Mouse (Mus musculus): ENCODE measurements around the gene Tenm3. TPM values are rescaled to one million over a fixed set of nuclear protein-coding genes. Genes with fewer than 3 reads are reported as not detected.

The Tenm3 gene
- polyA plus RNA-seq, 1 experiment from 2014 or later, result 31.6 TPM

GRCm38 (mm10) chr8:48794285-48794684 is 49.5 kb downstream of the Tenm3 start:
- no peak for DNase-seq (ENCODE audit: low spot score)
- Histone ChIP-seq H3K27me3 (ENCODE audit: insufficient read depth, poor library complexity, severe bottlenecking) (no peaks in the 10 kb centered on the region), H3K4me3 (no peak overlapping the region), H3K27ac (no peak overlapping the region), H3K36me3 (no peaks in the 10 kb centered on the region), H3K9me3 (no peaks in the 10 kb centered on the region), H3K4me1 (replicated peaks) (peaks cover 15% of the 10 kb centered on the region)
- WGBS, result 80% methylated on average over 7 of the region's 7 CpGs

GRCm38 (mm10) chr8:48793729-48794128 is 50.0 kb downstream of the Tenm3 start:
- Histone ChIP-seq H3K4me3 (no peak overlapping the region), H3K4me1 (replicated peaks) (peaks cover 15% of the 10 kb centered on the region), H3K9me3 (no peaks in the 10 kb centered on the region), H3K27me3 (ENCODE audit: insufficient read depth, poor library complexity, severe bottlenecking) (no peaks in the 10 kb centered on the region), H3K27ac (no peak overlapping the region), H3K36me3 (no peaks in the 10 kb centered on the region)
- DNase-seq (ENCODE audit: low spot score), result no peak
- WGBS, result 75% methylated on average over 8 of the region's 8 CpGs

GRCm38 (mm10) chr8:48792587-48793326 is 51.0 kb downstream of the Tenm3 start:
- no peak for DNase-seq (ENCODE audit: low spot score)
- H3K9me3 ChIP-seq, result no peaks in the 10 kb centered on the region
- H3K27ac ChIP-seq, result no peak overlapping the region
- no peaks in the 10 kb centered on the region for H3K36me3 ChIP-seq
- WGBS, result 89% methylated on average over 10 of the region's 10 CpGs
- peaks cover 8% of the 10 kb centered on the region; the same call in 1 of the 2 replicates for H3K4me1 ChIP-seq (replicated peaks)
- H3K4me3 ChIP-seq, result no peak overlapping the region
- H3K27me3 ChIP-seq (ENCODE audit: insufficient read depth, poor library complexity, severe bottlenecking), result no peaks in the 10 kb centered on the region

- no peak for DNase-seq (ENCODE audit: low spot score)
- 93% methylated on average over 9 of the region's 9 CpGs for WGBS
- no peaks in the 10 kb centered on the region for H3K9me3 ChIP-seq
- no peaks in the 10 kb centered on the region for H3K36me3 ChIP-seq
- H3K27me3 ChIP-seq (ENCODE audit: insufficient read depth, poor library complexity, severe bottlenecking), result no peaks in the 10 kb centered on the region
- H3K4me1 ChIP-seq (replicated peaks), result 0 out of 2 replicates have a peak, but pooled peaks cover 7% of the 10 kb centered on the region
- no peak overlapping the region for H3K4me3 ChIP-seq
- no peak overlapping the region for H3K27ac ChIP-seq
These were observed 60.4 kb downstream of the Tenm3 start for GRCm38 (mm10) chr8:48783308-48783707.

GRCm38 (mm10) chr8:48780628-48781027 is 63.1 kb downstream of the Tenm3 start:
- WGBS, result 83% methylated on average over 6 of the region's 6 CpGs
- Histone ChIP-seq H3K4me1 (replicated peaks) (peaks cover 15% of the 10 kb centered on the region), H3K27ac (no peak overlapping the region), H3K27me3 (ENCODE audit: insufficient read depth, poor library complexity, severe bottlenecking) (no peaks in the 10 kb centered on the region), H3K9me3 (no peaks in the 10 kb centered on the region), H3K36me3 (no peaks in the 10 kb centered on the region), H3K4me3 (no peak overlapping the region)
- DNase-seq (ENCODE audit: low spot score), result no peak

- H3K27ac ChIP-seq, result no peak overlapping the region
- DNase-seq (ENCODE audit: low spot score), result no peak
- no peaks in the 10 kb centered on the region for H3K9me3 ChIP-seq
- WGBS, result 77% methylated on average over 4 of the region's 4 CpGs
- H3K36me3 ChIP-seq, result no peaks in the 10 kb centered on the region
- no peaks in the 10 kb centered on the region for H3K27me3 ChIP-seq (ENCODE audit: insufficient read depth, poor library complexity, severe bottlenecking)
- peaks cover 25% of the 10 kb centered on the region for H3K4me1 ChIP-seq (replicated peaks)
- no peak overlapping the region for H3K4me3 ChIP-seq
These were observed 64.6 kb downstream of the Tenm3 start for GRCm38 (mm10) chr8:48779194-48779593.

- Histone ChIP-seq H3K4me1 (replicated peaks) (peaks cover 18% of the 10 kb centered on the region), H3K27me3 (ENCODE audit: insufficient read depth, poor library complexity, severe bottlenecking) (no peaks in the 10 kb centered on the region), H3K4me3 (0 out of 2 replicates have a peak overlapping the region, but pooled peaks have one; percentile 2), H3K27ac (peak overlapping the region; percentile 81), H3K36me3 (no peaks in the 10 kb centered on the region), H3K9me3 (no peaks in the 10 kb centered on the region)
- 45% methylated on average over 9 of the region's 9 CpGs for WGBS
- DNase-seq (ENCODE audit: low spot score), result peak; percentile 29
These were observed 67.7 kb downstream of the Tenm3 start for GRCm38 (mm10) chr8:48776081-48776480.

GRCm38 (mm10) chr8:48775531-48776037 is 68.2 kb downstream of the Tenm3 start:
- Histone ChIP-seq H3K27ac (peak overlapping the region; percentile 81), H3K4me3 (0 out of 2 replicates have a peak overlapping the region, but pooled peaks have one; percentile 2)
- WGBS, result 9% methylated on average over 9 of the region's 9 CpGs

GRCm38 (mm10) chr8:48774837-48775236 is 68.9 kb downstream of the Tenm3 start:
- H3K4me1 ChIP-seq (replicated peaks), result peaks cover 18% of the 10 kb centered on the region
- H3K9me3 ChIP-seq, result no peaks in the 10 kb centered on the region
- H3K36me3 ChIP-seq, result no peaks in the 10 kb centered on the region
- 53% methylated on average over 4 of the region's 4 CpGs for WGBS
- H3K4me3 ChIP-seq, result no peak overlapping the region
- H3K27ac ChIP-seq, result no peak overlapping the region
- H3K27me3 ChIP-seq (ENCODE audit: insufficient read depth, poor library complexity, severe bottlenecking), result no peaks in the 10 kb centered on the region
- no peak for DNase-seq (ENCODE audit: low spot score)

More at GRCm38 (mm10) chr8:48775531-48776037, 68.2 kb downstream of the Tenm3 start:
- DNase-seq (ENCODE audit: low spot score), result peak; percentile 48
- H3K27me3 ChIP-seq (ENCODE audit: insufficient read depth, poor library complexity, severe bottlenecking), result no peaks in the 10 kb centered on the region
- no peaks in the 10 kb centered on the region for H3K9me3 ChIP-seq
- H3K4me1 ChIP-seq (replicated peaks), result peaks cover 18% of the 10 kb centered on the region
- H3K36me3 ChIP-seq, result no peaks in the 10 kb centered on the region

GRCm38 (mm10) chr8:48766545-48767234 is 77.1 kb downstream of the Tenm3 start:
- Histone ChIP-seq H3K4me1 (replicated peaks) (peaks cover 20% of the 10 kb centered on the region), H3K4me3 (no peak overlapping the region), H3K27ac (no peak overlapping the region), H3K36me3 (no peaks in the 10 kb centered on the region), H3K9me3 (0 out of 2 replicates have a peak, but pooled peaks cover 2% of the 10 kb centered on the region), H3K27me3 (ENCODE audit: insufficient read depth, poor library complexity, severe bottlenecking) (no peaks in the 10 kb centered on the region)
- no peak for DNase-seq (ENCODE audit: low spot score)
- WGBS, result 89% methylated on average over 16 of the region's 16 CpGs

GRCm38 (mm10) chr8:48765212-48765611 is 78.5 kb downstream of the Tenm3 start:
- Histone ChIP-seq H3K27me3 (ENCODE audit: insufficient read depth, poor library complexity, severe bottlenecking) (no peaks in the 10 kb centered on the region), H3K9me3 (0 out of 2 replicates have a peak, but pooled peaks cover 2% of the 10 kb centered on the region), H3K27ac (no peak overlapping the region), H3K4me1 (replicated peaks) (peaks cover 20% of the 10 kb centered on the region), H3K36me3 (no peaks in the 10 kb centered on the region), H3K4me3 (no peak overlapping the region)
- 56% methylated on average over 6 of the region's 6 CpGs for WGBS
- DNase-seq (ENCODE audit: low spot score), result no peak

- Histone ChIP-seq H3K4me3 (no peak overlapping the region), H3K9me3 (no peaks in the 10 kb centered on the region), H3K27me3 (ENCODE audit: insufficient read depth, poor library complexity, severe bottlenecking) (no peaks in the 10 kb centered on the region), H3K36me3 (no peaks in the 10 kb centered on the region), H3K4me1 (replicated peaks) (peaks cover 20% of the 10 kb centered on the region), H3K27ac (no peak overlapping the region)
- 97% methylated on average over 3 of the region's 3 CpGs for WGBS
- DNase-seq (ENCODE audit: low spot score), result no peak
These were observed 79.7 kb downstream of the Tenm3 start for GRCm38 (mm10) chr8:48764011-48764410.

GRCm38 (mm10) chr8:48756874-48757273 is 86.9 kb downstream of the Tenm3 start:
- Histone ChIP-seq H3K27ac (no peak overlapping the region), H3K27me3 (ENCODE audit: insufficient read depth, poor library complexity, severe bottlenecking) (no peaks in the 10 kb centered on the region), H3K4me1 (replicated peaks) (peaks cover 6% of the 10 kb centered on the region), H3K9me3 (no peaks in the 10 kb centered on the region), H3K4me3 (no peak overlapping the region), H3K36me3 (no peaks in the 10 kb centered on the region)
- WGBS, result 91% methylated on average over 2 of the region's 2 CpGs
- DNase-seq (ENCODE audit: low spot score), result no peak

Data from hindbrain, embryonic 10.5 days (tissue).